Mouse (Mus musculus): ENCODE data around the gene Gpr4.

The Gpr4 gene

GRCm38 (mm10) chr7:19268993-19269681, 56.8 kb downstream of the Gpr4 start:
- no peak for DNase-seq

GRCm38 (mm10) chr7:19269721-19270441, 57.5 kb downstream of the Gpr4 start:
- peak; percentile 40 for DNase-seq

GRCm38 (mm10) chr7:19270509-19271237, 58.3 kb downstream of the Gpr4 start:
- DNase-seq = peak; percentile 62

- peak; percentile 87 for DNase-seq
Measured at GRCm38 (mm10) chr7:19271238-19272172, 59.2 kb downstream of the Gpr4 start, which contains the start of gene Vasp. Vasp (minus strand) TSS chr7:19271817.

GRCm38 (mm10) chr7:19272173-19272764, 59.9 kb downstream of the Gpr4 start:
- peak; percentile 94 for DNase-seq
